Mouse (Mus musculus): ENCODE data around the gene Rpf1.

Rpf1 gene

DNA sequence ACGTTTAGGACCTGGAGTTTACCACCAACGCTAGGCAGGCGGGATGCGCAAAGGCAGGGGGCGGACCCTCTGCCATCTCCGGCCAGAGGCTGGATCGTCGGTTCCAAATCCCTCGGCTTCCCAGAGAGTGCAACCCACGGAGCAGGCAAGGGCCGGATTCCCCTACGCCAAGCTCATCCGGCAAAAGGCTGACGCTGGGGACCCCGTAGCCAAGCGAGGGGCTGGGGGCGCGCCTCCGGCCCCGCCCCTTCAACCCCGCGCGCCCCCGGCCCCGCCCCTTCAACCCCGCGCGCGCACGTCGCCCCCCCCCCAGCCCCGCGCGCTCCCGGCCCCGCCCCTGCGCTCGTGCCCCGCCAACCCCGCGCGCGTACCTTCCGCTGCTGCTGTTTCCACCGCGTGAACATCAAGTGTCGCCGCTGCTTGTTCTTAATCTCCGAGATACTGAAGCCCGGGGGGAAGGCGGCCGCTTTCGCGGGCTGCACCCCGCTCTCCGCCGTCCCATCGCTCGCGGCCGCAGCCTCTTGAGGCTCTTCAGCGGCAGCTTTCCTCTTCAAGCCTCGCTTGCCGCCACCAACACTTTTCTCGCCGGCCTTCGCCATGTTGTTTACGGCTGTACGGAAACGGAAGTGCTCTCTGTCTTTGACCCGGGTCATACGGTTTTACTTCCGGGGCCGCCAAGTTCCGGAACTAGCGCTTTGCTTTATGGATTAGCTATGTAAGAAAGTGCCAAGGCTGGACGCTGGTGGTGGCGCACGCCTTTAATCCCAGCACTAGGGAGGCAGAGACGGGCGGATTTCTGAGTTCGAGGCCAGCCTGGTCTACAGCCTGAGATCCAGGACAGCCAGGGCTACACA lies at the start of gene Rpf1:
TSS of gene Rpf1 (minus strand) at position 632 of the 854 bp plus-strand sequence.
- DNase-seq (ENCODE audit: low read depth, low spot score): peak; percentile 95

DNA sequence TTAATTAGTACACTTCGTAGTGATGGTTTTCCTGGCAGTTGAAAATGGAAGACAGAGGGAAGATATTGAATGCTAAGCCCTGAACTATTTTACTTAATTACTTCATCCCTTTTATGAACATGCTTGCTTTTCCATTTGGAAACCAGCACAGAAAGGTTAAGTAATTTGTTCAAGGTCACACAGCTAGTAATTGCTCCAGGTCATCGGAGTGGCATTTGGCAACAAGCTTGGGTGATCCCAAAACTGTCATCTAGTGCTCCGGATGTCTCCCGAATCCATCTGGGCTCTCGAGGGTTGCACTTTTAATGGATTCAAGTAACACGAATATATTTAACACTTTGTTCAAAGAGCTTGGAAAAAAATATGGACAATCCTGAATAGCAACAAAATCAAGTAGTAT lies 49.7 kb upstream of the Rpf1 start:
- DNase-seq (ENCODE audit: low read depth, low spot score): no peak

DNA sequence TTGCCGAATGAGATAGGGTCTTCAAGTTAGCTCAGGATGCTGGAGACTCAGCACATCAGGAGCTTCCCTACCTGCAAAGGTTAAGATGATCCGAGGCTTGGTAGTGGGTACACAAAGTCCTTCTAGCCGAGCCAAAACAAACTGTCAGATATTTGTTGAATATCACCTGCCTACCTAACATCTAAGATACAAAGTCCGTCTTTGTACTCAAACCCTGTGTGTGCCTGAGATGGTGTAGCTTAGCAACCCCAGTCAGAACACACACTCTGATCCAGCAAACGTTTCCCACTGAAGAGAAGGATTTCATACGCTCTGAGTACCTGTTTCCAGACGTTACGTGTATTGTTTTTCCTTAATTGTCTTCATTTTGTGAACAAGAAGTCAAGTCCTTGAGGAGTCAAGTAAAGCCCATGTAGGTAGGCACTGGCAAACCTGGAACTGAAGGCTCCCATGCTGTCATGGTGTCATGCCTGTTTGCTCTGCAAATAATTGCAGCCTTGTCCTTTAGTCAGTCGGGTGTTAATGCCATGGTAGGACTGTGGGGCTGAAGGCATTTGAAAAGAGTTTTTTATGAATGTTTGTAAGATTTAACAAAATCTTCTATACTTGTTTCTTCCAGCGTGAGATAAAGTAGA lies 49.0 kb upstream of the Rpf1 start, which contains the start of gene Uox:
TSS of gene Uox (plus strand) at position 279 of the 635 bp plus-strand sequence.
- DNase-seq (ENCODE audit: low read depth, low spot score): no peak

DNA sequence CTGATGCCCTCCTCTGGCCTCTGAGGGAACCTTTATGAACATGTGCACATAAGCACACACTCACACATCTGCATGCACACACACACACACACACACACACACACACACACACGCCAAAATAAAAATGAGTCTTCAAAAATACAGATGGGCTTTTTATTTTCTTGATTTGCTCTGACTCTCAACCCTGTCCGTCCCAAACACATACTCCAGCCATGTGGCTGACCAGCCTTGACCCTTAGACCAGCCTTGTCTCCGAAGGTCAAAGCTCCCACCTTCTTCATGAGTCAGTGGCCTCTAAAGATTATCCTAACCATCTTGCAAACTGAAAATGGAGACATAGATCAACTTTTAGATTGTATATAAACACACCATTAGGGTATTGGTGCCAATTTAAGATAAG lies 48.4 kb upstream of the Rpf1 start:
- no peak for DNase-seq (ENCODE audit: low read depth, low spot score)

DNA sequence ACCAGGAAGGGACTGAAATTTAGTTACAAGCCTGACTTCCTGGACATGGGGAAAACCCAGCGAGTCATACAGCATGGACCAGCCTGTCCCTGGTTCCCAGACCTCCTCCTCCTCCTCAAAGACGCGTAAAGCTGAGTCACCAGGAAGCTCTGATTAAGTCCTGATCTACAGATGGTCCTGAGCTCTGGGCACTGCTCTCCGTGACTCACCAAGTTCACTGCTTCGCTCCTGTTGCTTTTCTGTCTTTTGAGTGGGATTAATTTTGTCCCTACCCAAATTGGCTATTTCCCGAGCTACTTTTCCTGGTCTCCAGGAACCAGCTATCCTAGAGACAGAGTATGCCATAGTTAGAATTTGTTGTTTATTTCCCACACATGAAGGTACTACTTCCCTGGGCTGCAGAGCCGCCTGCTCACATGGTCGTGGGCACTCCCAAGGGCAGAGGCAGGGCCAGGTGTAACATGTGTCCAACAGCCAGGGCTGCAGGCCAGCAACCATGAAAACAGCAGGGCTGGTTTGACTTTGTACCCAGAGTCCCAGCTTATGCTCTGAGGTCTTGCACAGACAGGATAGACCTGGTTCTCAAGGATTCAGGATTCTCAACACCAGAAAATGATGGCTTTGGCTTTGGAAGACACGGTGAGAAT lies 46.8 kb upstream of the Rpf1 start:
- no peak for DNase-seq (ENCODE audit: low read depth, low spot score)

DNA sequence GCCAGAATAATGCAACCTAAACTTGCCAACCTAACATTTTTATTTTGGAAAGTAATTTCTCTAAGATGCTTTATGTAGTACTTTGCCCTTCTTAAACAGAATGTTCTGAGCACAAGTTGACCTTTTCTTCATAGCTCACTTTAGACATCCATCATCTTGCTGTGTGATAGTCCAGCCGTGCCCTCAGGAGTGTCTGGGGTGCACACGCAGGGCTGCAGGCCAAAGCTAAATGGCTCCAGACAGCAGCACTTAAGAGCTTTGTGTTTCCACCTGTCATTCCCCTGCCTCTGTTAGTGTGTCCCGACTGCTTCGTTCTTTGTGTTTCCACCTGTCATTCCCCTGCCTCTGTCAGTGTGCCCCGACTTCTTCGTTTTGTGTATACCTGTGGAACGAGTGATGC lies 46.1 kb upstream of the Rpf1 start:
- DNase-seq (ENCODE audit: low read depth, low spot score): no peak

DNA sequence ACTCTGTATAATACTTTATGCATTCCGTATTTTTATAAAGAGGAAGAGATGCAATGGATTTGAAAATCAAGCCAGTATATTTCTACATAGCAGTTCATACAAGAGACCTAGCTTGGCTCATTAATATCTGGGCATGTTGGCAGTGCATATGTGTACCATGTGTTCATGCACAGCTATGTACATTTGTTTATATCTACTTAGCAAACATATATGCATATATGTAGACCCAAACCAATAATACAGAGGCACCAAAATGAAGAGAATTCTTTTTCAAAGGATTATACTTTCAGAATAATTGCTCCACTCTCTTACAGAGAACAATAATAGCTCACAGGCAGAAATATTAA lies 43.8 kb upstream of the Rpf1 start:
- no peak for DNase-seq (ENCODE audit: low read depth, low spot score)

DNA sequence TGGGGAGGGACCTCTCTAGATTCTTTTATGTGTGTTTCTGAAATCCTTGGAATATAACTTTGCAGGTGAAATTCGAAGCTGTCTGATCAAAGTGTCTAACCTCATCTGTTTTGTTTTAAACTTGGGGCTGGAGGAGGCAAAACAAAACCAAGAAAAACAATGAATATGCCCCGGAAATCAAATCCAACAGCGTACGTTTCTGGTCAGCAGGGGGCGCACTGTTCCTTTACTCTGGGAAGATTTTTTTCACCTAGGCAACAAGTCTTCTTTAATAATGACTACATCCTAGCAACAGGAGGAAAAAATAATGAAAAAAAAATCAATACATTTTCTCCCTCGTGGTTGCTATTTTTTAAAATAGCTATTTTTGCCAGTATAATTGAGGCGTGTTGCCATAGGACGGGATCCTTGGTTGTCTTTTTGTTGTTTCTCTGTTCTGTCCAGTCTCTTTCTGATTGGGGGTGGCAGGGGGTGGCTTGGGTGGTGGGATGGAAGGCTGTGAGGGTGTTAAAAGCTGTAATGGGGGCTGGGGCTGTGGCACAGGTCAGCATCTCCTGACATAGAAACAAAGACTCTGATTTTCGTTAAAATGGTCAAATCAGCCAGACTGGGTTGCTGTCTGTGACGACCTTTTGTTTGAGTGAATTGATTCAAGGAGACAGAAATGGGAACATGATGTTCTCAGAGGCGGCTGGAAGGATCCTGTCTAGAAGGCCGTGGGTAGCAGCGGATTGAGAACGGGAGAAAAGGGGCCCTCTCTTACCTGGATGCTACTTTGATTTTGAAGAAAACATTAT lies 43.2 kb upstream of the Rpf1 start:
- peak; percentile 79 for DNase-seq (ENCODE audit: low read depth, low spot score)

DNA sequence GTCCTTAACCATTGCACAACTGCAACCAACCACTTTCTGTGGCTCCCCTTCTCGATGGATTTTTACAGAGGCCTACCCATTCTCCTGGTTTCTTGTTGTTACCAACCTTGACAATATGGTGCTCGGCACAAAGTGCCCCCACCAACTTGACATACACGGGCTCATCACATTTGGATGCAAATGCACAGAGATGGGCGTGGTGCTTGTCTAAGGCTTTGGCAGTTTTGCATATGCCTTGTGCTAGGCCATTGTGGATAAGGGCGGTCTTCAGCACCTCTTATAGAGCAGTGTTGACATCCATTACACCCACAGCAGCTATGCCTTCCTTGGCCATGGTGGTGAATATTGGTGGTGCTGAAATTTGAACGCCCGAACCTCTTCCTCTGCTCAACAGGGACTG lies 41.7 kb upstream of the Rpf1 start:
- no peak for DNase-seq (ENCODE audit: low read depth, low spot score)

DNA sequence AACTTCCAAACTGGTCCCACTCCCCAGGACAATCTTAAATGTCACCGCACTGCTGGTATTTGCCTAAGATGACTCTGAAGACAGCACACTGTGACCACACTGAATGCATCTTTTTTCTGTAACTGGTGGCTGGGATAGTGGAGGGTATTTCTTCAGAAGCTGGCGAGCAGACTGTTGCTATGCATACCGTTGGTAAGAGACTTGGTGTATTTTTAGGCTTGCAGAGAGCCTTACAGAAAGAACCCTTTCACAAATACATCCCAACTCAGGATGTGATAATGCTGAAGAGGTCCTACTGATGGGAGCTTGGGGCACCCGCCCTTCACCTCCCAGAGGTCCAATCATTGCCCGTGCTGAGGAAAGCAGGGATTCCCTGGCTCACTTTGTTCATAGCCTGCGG lies 36.3 kb upstream of the Rpf1 start:
- DNase-seq (ENCODE audit: low read depth, low spot score): no peak

DNA sequence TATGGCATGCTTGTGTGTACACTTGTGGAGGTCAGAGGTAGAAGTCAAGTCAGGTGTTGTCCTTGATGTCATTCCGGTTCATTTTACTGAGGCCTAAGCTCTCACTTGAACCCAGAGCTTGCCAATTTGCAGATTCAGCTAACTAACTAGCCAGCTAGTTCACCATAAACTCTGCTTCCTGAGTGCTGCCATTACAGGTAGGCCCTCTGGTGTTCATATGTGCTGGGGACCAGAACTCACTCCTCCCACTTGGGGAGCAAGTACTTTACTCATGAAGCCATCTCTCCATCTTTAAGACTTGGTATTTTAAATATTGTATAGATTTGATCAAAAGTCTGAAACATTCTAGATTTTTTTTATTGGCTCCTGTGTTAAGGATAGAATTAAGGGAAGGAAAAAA lies 35.3 kb upstream of the Rpf1 start:
- no peak for DNase-seq (ENCODE audit: low read depth, low spot score)

DNA sequence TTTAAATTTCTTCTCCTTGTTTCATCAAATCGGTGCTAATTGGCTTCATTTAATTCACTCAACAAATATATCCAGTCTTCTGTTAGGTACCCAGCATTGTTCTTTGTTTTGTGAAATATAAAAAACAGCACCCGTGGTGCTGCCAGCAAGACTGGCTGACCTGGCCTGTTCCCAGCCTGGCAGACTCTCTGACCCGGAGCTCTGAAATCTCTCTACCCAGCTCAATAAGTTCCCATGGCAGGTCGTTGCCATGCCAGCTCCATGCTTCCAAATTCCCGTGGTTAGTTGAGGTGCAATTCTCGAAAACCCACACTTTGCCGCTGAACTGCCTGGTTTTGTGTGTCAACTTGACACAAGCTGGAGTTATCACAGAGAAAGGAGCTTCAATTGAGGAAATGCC lies 33.6 kb upstream of the Rpf1 start:
- no peak for DNase-seq (ENCODE audit: low read depth, low spot score)

DNA sequence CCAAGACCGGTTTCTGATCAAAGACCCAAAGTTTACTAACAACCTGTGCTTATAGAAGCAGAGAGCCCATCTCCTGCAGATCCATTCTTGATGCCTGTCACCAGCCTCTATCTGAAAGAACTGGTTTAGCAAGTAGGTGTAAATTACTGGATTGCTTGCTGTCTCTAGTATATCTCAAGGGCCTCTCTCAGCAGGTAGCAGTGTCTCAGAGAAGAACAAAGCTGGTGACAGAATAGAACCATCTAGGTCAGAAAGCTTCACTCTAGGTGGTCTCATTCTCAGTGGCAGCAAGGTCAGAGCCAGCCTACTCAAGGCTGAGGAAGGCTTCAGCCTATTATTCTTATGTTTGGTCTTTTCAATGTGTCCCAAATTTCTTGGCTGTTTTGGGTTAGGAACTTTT lies 22.4 kb upstream of the Rpf1 start:
- DNase-seq (ENCODE audit: low read depth, low spot score): no peak

DNA sequence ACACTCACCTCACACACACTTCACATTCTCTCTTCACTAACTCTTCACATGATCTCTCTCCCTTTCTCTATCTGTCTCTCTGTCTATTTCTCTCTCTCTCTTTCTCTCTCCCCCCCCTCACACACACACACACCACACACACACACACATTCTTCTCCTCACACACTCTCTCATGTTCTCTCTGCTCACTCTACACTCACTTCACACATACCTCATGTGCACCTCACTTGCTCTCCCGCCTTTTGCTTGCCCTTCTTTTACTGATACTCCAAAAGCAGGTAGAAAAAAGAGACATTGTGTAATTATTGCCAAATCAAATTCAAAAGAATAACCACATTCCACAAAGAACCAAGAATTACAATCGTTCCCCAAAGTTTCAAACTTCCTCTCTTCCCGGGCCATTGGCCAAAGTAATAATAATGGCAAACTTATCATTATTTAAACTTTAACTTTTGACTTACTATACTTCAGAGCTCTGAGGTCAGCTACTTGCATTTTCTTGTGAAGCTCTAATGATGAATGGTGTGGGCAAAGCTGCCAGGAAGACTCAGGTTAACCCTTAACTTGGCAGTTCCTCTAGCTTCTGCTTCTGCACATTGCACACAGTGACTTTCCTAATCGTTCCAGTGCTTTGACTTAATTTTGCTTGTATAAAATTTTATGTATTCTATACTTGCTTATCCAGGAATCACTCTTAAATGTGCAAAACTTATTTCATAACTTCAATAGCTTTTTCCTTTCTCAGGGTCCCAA lies 19.5 kb upstream of the Rpf1 start:
- no peak for DNase-seq (ENCODE audit: low read depth, low spot score)

DNA sequence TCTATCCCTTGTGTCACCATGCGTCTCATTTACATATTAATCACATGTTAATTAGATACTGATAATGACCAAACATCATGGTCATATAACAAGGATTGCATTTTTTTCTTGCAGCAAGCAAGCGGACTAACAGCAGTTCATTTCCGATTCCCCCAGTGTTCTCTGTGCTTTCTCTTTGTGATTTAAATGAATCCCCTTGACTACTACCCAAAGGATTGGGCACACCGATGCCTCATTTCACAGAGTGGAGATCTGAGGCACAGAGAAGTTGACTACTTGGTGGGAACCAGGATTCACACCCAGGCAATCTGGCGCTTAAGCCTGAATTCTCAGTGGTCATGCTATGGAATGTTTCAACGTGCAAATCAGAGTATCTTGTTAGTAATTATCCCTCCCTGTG lies 13.8 kb upstream of the Rpf1 start:
- DNase-seq (ENCODE audit: low read depth, low spot score): no peak

DNA sequence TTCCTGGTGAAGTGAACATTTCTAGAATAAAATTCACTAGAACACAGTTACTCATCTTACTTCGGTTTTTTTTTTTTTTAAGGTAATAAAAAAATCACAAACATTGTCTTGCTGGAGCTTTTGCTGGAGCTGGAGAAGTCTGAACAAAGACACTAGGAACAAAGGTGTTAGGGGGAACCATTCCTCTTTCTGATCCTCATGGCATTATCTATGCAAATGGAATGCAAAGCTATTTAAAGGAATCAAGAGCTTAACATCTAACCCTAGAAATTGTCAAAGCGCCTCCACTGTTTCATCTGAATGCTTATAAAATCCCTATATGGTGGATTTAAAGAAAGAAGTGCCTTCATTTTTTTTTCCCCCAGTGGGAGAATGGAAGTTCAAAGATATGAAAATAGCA lies 7.1 kb upstream of the Rpf1 start:
- no peak for DNase-seq (ENCODE audit: low read depth, low spot score)

DNA sequence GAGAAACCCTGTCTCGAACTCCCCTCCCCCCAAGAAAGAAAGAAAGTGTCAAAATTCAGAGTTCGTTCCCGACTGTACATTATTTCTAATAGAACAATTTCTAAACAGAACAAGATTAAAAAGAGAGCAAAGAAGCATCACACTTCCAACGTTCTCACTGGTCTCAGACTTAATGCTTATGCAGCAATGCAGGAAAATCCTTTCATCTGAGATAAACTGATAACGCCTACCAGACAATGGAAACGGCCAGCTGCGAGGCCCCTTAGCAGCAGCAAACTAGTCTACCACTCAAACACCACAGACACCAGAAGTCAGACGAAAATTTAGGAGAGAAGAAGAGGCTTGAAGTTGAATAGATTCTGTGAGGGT lies 407 bp upstream of the Rpf1 start:
- no peak for DNase-seq (ENCODE audit: low read depth, low spot score)

DNA sequence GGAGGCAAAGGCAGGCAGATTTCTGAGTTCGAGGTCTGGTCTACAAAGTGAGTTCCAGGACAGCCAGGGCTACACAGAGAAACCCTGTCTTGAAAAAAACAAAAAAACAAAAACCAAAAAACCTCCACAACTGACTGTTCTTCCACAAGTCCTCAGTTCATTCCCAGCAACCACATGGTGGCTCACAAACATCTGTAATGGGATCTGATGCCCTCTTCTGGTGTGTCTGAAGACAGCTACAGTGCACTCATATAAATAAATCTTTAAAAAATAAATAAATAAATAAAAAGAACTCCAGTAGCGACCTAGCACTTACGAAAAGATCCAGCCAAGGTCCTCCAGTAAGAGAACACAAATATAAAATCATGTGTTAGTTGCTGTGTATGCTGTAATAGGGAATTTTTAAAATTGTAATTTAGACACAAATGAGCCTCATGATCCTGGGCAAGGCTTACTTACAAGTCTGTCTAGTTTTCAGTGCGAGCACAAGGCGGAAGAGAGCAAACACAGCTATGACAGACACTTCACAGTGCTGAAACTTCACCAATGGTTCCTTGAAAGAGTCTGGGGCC lies 917 bp downstream of the Rpf1 start:
- DNase-seq (ENCODE audit: low read depth, low spot score): no peak

DNA sequence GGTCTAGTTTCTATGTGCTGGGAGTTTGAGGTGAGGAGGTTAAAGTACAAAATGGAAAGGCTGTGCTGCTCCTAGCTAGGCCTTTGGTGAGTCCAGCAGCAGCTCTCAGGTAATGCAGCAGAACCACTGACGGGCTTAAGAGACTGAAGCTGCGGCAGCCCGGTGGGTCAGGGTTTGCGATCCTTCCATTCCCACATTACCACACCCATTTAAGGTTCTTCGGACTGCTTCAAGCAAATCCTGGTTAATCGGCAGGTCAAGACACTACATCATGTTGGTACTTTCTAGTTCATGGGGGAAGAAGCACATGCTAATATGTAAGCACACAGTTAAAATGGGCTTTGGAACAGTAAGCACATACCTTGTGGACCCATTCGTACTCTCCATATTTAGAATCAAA lies 14.5 kb downstream of the Rpf1 start:
- no peak for DNase-seq (ENCODE audit: low read depth, low spot score)

DNA sequence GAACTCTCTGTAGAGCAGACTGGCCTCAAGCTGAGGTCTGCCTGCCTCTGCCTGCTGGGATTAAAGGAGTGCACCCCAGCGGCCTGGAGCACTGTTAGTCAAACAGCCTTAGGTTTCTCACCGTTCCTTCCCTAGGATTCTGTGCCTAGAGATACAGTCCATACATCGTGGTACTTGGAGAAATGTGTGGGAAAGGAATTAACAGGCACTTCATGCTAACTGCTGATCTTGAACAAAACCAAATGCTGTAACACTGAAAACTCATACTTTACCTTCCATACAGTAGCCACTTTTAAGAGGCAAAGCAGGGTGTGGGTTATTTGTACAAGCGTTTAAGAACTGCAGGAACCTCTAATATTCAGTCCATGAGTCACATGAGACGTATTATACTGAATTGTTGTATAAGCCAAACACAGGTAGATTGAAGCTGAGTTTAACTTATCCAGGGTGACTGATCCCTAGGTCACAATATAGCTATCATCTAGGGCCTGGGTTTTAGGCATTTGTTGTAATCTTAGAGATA lies 19.6 kb downstream of the Rpf1 start:
- DNase-seq (ENCODE audit: low read depth, low spot score): no peak

DNA sequence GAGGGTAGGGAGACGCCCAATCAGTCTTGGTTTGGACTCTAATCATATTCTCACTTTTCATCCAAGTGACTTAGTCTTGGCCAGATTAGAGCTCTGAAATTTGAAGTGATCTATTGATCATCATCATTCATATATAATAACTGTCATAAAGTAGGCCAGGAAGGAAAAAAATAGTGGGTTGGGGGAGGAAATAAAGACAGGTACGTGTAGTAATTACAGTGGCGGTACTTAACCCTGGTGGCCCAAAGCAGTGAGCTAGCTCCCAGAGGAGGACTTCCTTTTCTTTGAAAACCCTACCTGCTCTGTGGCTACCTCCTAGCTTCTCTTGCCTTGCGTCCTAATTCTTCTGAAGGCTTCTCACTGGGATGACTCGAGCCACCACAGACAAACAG lies 20.4 kb downstream of the Rpf1 start:
- DNase-seq (ENCODE audit: low read depth, low spot score): no peak

All from CD4-positive helper T cell, adult 2 months (primary cell).